Mouse (Mus musculus) right cerebral cortex, postnatal 10 days (tissue): ENCODE measurements around the gene Yrdc.

Experiments used
- DNase-seq, 2 experiments: peaks; one replicate each; pipeline ENCODE4 v3.0.0; 2021; ENCODE audit warnings: low spot score in 2 of 2

Yrdc gene

GRCm38 (mm10) chr4:124850933-124851658 lies 617 bp downstream of the Yrdc start, which contains the start of gene 1110065P20Rik:
TSS of gene 1110065P20Rik (minus strand) at chr4:124851196.
- DNase-seq, result peak; percentile 87 to 88

DNA sequence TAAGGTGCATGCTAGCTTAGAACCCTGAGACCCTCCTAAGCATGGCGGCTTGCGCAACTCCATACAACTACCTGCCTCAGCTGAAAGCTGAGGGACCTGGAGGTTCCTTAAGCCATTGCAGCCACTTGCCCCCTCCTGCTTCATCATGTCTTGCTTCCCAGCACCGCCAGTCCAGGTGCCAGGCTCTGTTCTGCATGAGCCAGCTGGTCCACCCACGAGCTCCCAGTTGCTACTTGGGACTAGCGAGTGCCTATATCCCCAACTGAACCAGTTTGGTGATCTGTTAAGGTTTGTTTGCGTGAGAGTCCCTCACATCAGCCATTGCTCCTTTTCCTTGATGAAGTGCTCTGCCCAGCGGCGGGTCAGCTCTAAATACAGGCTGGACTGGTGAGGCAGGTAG lies 5.8 kb downstream of the Yrdc start:
- no peak for DNase-seq

GRCm38 (mm10) chr4:124858370-124858769 lies 7.9 kb downstream of the Yrdc start:
- DNase-seq, result no peak

- peak in 1 of 2 experiments; percentile 61 for DNase-seq
Observed at GRCm38 (mm10) chr4:124860446-124860845, 10.0 kb downstream of the Yrdc start.

- peak; percentile 46 to 62 for DNase-seq
Observed at GRCm38 (mm10) chr4:124861283-124862188, 11.1 kb downstream of the Yrdc start, which contains the start of gene Maneal. TSS of gene Maneal (minus strand) at chr4:124862171.

DNA sequence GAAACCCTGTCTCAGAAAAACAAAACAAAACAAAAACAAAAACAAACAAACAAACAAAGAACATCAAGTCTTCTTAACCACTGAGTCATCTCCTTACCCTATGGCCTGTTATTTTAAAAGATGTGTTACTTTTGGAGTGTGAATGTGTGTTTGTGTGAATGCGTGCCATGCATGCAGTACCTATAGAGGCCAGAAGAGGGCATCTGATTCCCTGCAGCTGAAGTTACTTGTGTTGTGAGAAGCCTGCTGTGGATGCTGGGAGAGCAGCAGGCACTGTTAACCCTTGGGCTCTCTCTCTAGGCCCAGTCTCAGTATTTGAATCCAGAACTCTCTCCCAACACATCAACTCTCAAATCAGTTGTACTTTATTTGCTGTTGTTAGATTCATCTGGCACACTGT lies 22.2 kb downstream of the Yrdc start:
- DNase-seq, result no peak

DNA sequence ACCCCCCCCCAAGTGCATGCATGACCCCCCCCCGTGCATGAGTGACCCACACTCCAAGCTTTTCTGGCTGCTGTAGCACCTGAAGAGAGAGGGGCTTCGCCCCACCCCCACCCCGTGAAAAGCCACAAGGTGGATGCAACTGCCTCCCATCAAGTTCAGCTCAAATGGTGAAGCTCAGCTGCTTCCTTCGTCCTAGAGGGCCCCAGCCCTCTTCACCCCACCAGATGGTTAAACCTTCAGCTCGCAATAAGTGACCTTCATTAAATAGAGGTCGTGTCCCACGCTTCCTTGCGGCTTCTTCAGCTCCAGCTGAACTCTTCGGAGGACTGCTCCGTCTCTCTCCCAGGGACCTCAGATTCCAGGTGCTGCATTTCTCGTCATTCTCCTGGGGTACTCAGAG lies 30.1 kb downstream of the Yrdc start, which contains the start of gene Epha10:
TSS of gene Epha10 (plus strand) at position 301 of the 400 bp plus-strand sequence.
- DNase-seq, result no peak

- peak; percentile 93 to 95 for DNase-seq
Observed at GRCm38 (mm10) chr4:124881341-124881908, 30.9 kb downstream of the Yrdc start.

- DNase-seq, result peak in 1 of 2 experiments; percentile 47
Observed at GRCm38 (mm10) chr4:124882151-124882729, 31.8 kb downstream of the Yrdc start.

DNA sequence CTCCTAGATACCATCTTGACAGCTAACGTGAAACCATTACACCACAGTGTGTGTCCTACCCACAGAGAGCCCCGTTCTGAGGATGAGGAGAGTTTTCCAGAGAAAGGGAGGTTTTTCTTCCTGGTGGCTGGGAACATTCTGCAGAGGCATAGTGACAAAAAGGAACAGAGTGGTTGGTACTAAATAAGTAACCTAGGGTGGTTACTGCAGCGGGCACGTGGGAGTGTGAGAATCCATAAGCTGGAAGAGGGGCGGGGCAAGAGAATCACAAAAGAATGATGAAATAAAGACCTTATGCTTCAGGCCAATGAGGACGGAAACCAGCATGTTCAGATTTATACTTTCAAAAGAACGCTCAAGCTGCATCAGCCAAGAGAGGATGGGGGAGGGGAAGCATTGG lies 38.2 kb downstream of the Yrdc start:
- DNase-seq, result peak in 1 of 2 experiments; percentile 22

- DNase-seq, result peak in 1 of 2 experiments; percentile 30
Observed at GRCm38 (mm10) chr4:124889935-124890334, 39.5 kb downstream of the Yrdc start.

- no peak for DNase-seq
Observed at GRCm38 (mm10) chr4:124890831-124891230, 40.4 kb downstream of the Yrdc start.

DNA sequence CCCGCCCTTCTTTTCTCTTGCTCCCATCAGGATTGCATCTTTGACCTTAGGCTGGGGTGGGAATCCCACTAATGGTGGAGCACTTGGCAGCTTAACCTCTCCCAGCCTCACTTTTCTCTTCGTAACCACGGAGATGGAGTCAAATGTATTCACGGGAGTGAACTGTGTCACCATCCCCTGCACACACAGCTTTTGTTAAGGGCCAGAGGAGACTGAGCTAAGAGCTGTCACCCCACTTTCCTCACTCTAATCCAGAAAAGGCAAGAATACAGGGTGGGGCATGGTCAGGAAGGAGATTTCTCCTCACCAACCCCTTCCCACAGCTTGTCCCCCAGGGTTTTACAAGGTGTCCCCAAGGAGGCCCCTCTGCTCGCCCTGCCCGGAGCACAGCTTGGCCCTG lies 43.3 kb downstream of the Yrdc start:
- peak in 1 of 2 experiments; percentile 21 for DNase-seq

- DNase-seq, result peak; percentile 70 to 75
Observed at GRCm38 (mm10) chr4:124894508-124895428, 44.3 kb downstream of the Yrdc start.

GRCm38 (mm10) chr4:124898428-124898827 lies 47.9 kb downstream of the Yrdc start:
- DNase-seq, result no peak

GRCm38 (mm10) chr4:124899906-124900305 lies 49.4 kb downstream of the Yrdc start:
- peak in 1 of 2 experiments; percentile 19 for DNase-seq
